Mouse (Mus musculus): ENCODE results near the gene Fbxo46. TPM values are rescaled to one million over a fixed set of nuclear protein-coding genes. Genes with fewer than 3 reads are reported as not detected.

Gene Fbxo46
- polyA plus RNA-seq, 1 experiment from 2014 or later = 19.3 TPM

GRCm38 (mm10) chr7:19170142-19170541, 50.5 kb downstream of the Fbxo46 start:
- Histone ChIP-seq H3K4me3 (replicated peaks) (no peak overlapping the region), H3K4me2 (no peak overlapping the region), H3K36me3 (no peaks in the 10 kb centered on the region), H3K27ac (no peak overlapping the region), H3K4me1 (replicated peaks) (peaks cover 12% of the 10 kb centered on the region), H3K27me3 (peaks cover 42% of the 10 kb centered on the region), H3K9me3 (no peaks in the 10 kb centered on the region), H3K9ac (replicated peaks) (0 out of 2 replicates have a peak overlapping the region, but pooled peaks have one; percentile 12)
- 73% methylated on average over 8 of the region's 8 CpGs for WGBS
- ATAC-seq (ENCODE audit: insufficient number of reproducible peaks, insufficient read depth, low FRiP score, low TSS enrichment, low read depth) = no peak

- Histone ChIP-seq H3K4me3 (replicated peaks) (no peak overlapping the region), H3K36me3 (no peaks in the 10 kb centered on the region), H3K27ac (no peak overlapping the region), H3K4me2 (no peak overlapping the region), H3K27me3 (peaks cover 48% of the 10 kb centered on the region), H3K9ac (replicated peaks) (no peak overlapping the region), H3K4me1 (replicated peaks) (peaks cover 14% of the 10 kb centered on the region), H3K9me3 (peaks cover 5% of the 10 kb centered on the region; the same call in 1 of the 2 replicates)
- WGBS = 66% methylated on average over 8 of the region's 8 CpGs
- ATAC-seq (ENCODE audit: insufficient number of reproducible peaks, insufficient read depth, low FRiP score, low TSS enrichment, low read depth) = no peak
Measured at GRCm38 (mm10) chr7:19171831-19172230, 52.2 kb downstream of the Fbxo46 start.

DNA sequence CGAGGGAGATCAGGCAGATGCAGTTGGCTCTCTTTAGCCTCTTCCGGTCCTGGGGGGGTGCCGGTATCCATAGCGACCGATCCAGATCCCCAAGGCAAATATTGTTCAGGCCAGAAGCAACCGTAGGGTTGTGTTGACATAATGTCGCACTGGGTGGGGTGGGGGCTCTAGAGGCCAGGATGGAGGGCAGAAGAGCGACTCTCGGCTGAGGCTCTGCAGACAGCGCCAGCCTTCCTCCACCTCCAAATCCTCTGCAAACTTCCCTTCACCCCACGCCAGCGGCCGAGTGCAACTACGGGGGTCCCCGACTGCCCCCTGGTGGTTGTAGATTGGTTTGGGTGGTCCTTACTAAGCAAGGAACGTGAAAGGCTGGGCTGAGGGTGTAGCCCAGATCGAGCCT, 53.2 kb downstream of the Fbxo46 start:
- Histone ChIP-seq H3K9me3 (peaks cover 5% of the 10 kb centered on the region; the same call in 1 of the 2 replicates), H3K4me1 (replicated peaks) (peaks cover 15% of the 10 kb centered on the region), H3K4me3 (replicated peaks) (peak overlapping the region; percentile 32), H3K4me2 (peak overlapping the region; percentile 62), H3K36me3 (no peaks in the 10 kb centered on the region), H3K27me3 (peaks cover 53% of the 10 kb centered on the region), H3K27ac (no peak overlapping the region), H3K9ac (replicated peaks) (peak overlapping the region; percentile 31; the same call in 1 of the 2 replicates)
- ATAC-seq (ENCODE audit: insufficient number of reproducible peaks, insufficient read depth, low FRiP score, low TSS enrichment, low read depth) = 0 out of 2 replicates have a peak, but pooled peaks have one; percentile 39
- 2% methylated on average over 17 of the region's 17 CpGs for WGBS

- peaks cover 26% of the 10 kb centered on the region for H3K4me1 ChIP-seq (replicated peaks)
- H3K9ac ChIP-seq (replicated peaks) = peak within 1 kb of the TSS; percentile 40
- peak within 1 kb of the TSS; percentile 55 for H3K4me2 ChIP-seq
- peaks cover 11% of the 10 kb centered on the region; the same call in 1 of the 2 replicates for H3K9me3 ChIP-seq
- H3K36me3 ChIP-seq = no peaks in the 10 kb centered on the region
- H3K27me3 ChIP-seq = peaks cover 70% of the 10 kb centered on the region
- peak within 1 kb of the TSS; percentile 40 for H3K4me3 ChIP-seq (replicated peaks)
- ATAC-seq (ENCODE audit: insufficient number of reproducible peaks, insufficient read depth, low FRiP score, low TSS enrichment, low read depth) = peak; percentile 53; the same call in 1 of the 2 replicates
- H3K27ac ChIP-seq = no peak within 1 kb of the TSS
- whole genome bisulfite sequencing = 1% methylated on average over 30 of the region's 30 CpGs
Measured at GRCm38 (mm10) chr7:19175708-19176515, 56.3 kb downstream of the Fbxo46 start, which contains the start of gene Eml2. Gene Eml2 (plus strand): TSS chr7:19176421.

- peaks cover 29% of the 10 kb centered on the region for H3K4me1 ChIP-seq (replicated peaks)
- H3K36me3 ChIP-seq = no peaks in the 10 kb centered on the region
- 0 out of 2 replicates have a peak, but pooled peaks have one; percentile 9 for ATAC-seq (ENCODE audit: insufficient number of reproducible peaks, insufficient read depth, low FRiP score, low TSS enrichment, low read depth)
- H3K4me3 ChIP-seq (replicated peaks) = peak overlapping the region; percentile 40
- WGBS = 4% methylated on average over 18 of the region's 21 CpGs
- H3K9me3 ChIP-seq = peaks cover 11% of the 10 kb centered on the region; the same call in 1 of the 2 replicates
- no peak overlapping the region for H3K27ac ChIP-seq
- peaks cover 70% of the 10 kb centered on the region for H3K27me3 ChIP-seq
- peak overlapping the region; percentile 55 for H3K4me2 ChIP-seq
- peak overlapping the region; percentile 40 for H3K9ac ChIP-seq (replicated peaks)
Measured at GRCm38 (mm10) chr7:19176516-19176947, 56.9 kb downstream of the Fbxo46 start.

DNA sequence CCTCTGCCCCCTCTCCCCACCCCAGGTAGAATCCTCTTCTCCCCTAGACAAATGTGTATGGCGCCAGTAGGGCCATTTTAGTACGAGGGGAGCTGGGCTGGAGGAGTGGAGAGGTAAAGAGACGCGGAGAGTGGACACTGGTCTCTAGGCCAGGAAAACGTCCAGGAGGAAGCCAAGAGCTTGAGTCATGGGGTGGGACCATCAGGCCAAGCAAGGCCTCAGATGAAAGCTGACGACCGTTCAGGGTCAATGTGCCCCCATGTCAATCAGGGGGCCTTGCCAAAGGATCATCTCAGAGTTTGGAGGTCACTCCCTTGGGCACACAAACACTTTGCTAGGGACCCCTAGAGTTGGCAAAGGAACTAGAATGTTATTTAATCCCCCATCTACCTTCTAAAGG, 57.6 kb downstream of the Fbxo46 start:
- Histone ChIP-seq H3K9me3 (peaks cover 11% of the 10 kb centered on the region; the same call in 1 of the 2 replicates), H3K27me3 (peaks cover 66% of the 10 kb centered on the region), H3K27ac (no peak overlapping the region), H3K4me1 (replicated peaks) (peaks cover 36% of the 10 kb centered on the region), H3K4me3 (replicated peaks) (0 out of 2 replicates have a peak overlapping the region, but pooled peaks have one; percentile 9), H3K36me3 (no peaks in the 10 kb centered on the region), H3K4me2 (no peak overlapping the region), H3K9ac (replicated peaks) (no peak overlapping the region)
- ATAC-seq (ENCODE audit: insufficient number of reproducible peaks, insufficient read depth, low FRiP score, low TSS enrichment, low read depth) = no peak
- 63% methylated on average over 7 of the region's 7 CpGs for WGBS

DNA sequence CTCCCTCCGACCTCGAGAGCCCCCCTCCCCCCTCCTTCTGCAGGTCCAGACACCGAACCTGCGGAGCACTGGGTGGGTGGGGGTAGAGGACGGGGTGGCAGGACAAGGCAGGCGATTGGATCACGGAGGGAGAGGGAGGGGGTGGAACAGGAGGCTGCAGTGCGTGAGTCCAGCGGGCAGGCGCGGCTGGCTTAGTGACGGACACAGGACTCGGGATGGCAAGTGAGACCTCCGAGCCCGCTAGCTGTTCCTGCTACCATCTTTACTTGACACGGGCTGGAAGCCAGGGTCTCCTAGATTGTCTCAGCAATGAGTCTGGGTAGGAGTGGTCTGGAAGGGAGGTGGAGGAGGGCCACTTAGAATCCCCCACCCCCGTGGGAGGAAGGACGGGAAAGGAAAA, 58.4 kb downstream of the Fbxo46 start:
- H3K27me3 ChIP-seq = peaks cover 66% of the 10 kb centered on the region
- no peaks in the 10 kb centered on the region for H3K36me3 ChIP-seq
- H3K9ac ChIP-seq (replicated peaks) = no peak overlapping the region
- peaks cover 11% of the 10 kb centered on the region; the same call in 1 of the 2 replicates for H3K9me3 ChIP-seq
- 0 out of 2 replicates have a peak overlapping the region, but pooled peaks have one; percentile 8 for H3K4me2 ChIP-seq
- no peak overlapping the region for H3K27ac ChIP-seq
- peaks cover 32% of the 10 kb centered on the region for H3K4me1 ChIP-seq (replicated peaks)
- ATAC-seq (ENCODE audit: insufficient number of reproducible peaks, insufficient read depth, low FRiP score, low TSS enrichment, low read depth) = no peak
- peak overlapping the region; percentile 6; the same call in 1 of the 2 replicates for H3K4me3 ChIP-seq (replicated peaks)
- WGBS = 6% methylated on average over 18 of the region's 18 CpGs

- peak overlapping the region; percentile 56 for H3K4me2 ChIP-seq
- H3K9me3 ChIP-seq = peaks cover 11% of the 10 kb centered on the region; the same call in 1 of the 2 replicates
- 7% methylated on average over 27 of the region's 27 CpGs for WGBS
- H3K36me3 ChIP-seq = peaks cover 3% of the 10 kb centered on the region; the same call in 1 of the 2 replicates
- ATAC-seq (ENCODE audit: insufficient number of reproducible peaks, insufficient read depth, low FRiP score, low TSS enrichment, low read depth) = no peak
- peaks cover 66% of the 10 kb centered on the region for H3K27me3 ChIP-seq
- 0 out of 2 replicates have a peak overlapping the region, but pooled peaks have one; percentile 34 for H3K9ac ChIP-seq (replicated peaks)
- H3K4me1 ChIP-seq (replicated peaks) = peaks cover 32% of the 10 kb centered on the region
- peak overlapping the region; percentile 33 for H3K4me3 ChIP-seq (replicated peaks)
- no peak overlapping the region for H3K27ac ChIP-seq
Measured at GRCm38 (mm10) chr7:19178443-19179092, 58.9 kb downstream of the Fbxo46 start.

DNA sequence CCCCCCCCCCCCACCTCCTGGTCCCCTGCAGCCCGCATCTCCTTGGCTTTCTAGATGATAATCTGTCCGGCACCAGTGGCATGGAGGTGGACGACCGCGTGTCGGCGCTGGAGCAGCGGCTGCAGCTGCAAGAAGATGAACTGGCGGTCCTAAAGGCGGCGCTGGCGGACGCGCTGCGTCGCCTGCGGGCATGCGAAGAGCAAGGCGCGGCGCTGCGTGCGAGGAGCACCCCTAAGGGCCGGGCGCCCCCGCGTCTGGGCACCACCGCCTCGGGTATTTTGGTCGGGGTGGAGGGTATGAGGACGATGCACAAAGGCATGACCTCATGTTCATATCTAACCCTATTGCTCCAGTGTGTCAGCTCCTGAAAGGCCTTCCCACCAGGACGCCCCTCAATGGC, 59.5 kb downstream of the Fbxo46 start:
- Histone ChIP-seq H3K36me3 (peaks cover 9% of the 10 kb centered on the region; the same call in 1 of the 2 replicates), H3K4me2 (peak overlapping the region; percentile 56), H3K4me3 (replicated peaks) (peak overlapping the region; percentile 33), H3K4me1 (replicated peaks) (peaks cover 32% of the 10 kb centered on the region), H3K9me3 (peaks cover 11% of the 10 kb centered on the region; the same call in 1 of the 2 replicates), H3K9ac (replicated peaks) (0 out of 2 replicates have a peak overlapping the region, but pooled peaks have one; percentile 34), H3K27me3 (peaks cover 62% of the 10 kb centered on the region), H3K27ac (no peak overlapping the region)
- under 1% methylated on average over 31 of the region's 32 CpGs for WGBS
- ATAC-seq (ENCODE audit: insufficient number of reproducible peaks, insufficient read depth, low FRiP score, low TSS enrichment, low read depth) = no peak

DNA sequence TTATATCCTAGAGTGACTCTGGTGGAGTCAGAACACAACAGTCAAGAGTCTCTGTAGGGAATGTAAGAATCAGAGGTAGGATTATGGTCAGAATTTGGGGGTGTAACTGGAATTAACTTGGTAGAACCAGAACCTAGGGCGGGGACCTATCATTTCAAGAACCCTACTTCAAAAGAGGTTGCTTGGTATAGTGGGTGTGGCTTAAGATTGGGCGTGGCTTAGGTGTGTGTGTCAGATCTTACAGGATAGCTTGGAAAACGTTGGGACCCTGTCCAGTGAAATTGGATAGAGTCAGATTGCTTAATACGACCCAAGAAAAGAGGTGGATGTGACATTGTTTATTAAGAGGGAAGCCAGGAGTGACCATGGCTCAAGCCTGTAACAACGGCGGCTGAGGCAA, 60.3 kb downstream of the Fbxo46 start:
- WGBS = 37% methylated on average over 6 of the region's 6 CpGs
- H3K4me2 ChIP-seq = no peak overlapping the region; the same call in 1 of the 2 replicates
- H3K4me1 ChIP-seq (replicated peaks) = peaks cover 38% of the 10 kb centered on the region
- no peak overlapping the region for H3K9ac ChIP-seq (replicated peaks)
- no peak for ATAC-seq (ENCODE audit: insufficient number of reproducible peaks, insufficient read depth, low FRiP score, low TSS enrichment, low read depth)
- H3K36me3 ChIP-seq = peaks cover 11% of the 10 kb centered on the region; the same call in 1 of the 2 replicates
- peak overlapping the region; percentile 33; the same call in 1 of the 2 replicates for H3K4me3 ChIP-seq (replicated peaks)
- peaks cover 11% of the 10 kb centered on the region; the same call in 1 of the 2 replicates for H3K9me3 ChIP-seq
- H3K27ac ChIP-seq = no peak overlapping the region
- peaks cover 56% of the 10 kb centered on the region for H3K27me3 ChIP-seq
